Mouse (Mus musculus): ENCODE data around the gene Stub1.
A peak's percentile ranks its signal among the peaks of the same experiment; 100 is the strongest.

Gene Stub1

GRCm38 (mm10) chr17:25868601-25869191 lies 35.5 kb upstream of the Stub1 start, which contains the start of gene Mcrip2:
TSS of gene Mcrip2 (minus strand) at chr17:25868764.
- no peak for DNase-seq (ENCODE audit: low read depth, low spot score)

- DNase-seq (ENCODE audit: low read depth, low spot score): no peak
These were observed 34.8 kb upstream of the Stub1 start for GRCm38 (mm10) chr17:25867836-25868600.

GRCm38 (mm10) chr17:25867509-25867835 lies 34.3 kb upstream of the Stub1 start:
- DNase-seq (ENCODE audit: low read depth, low spot score): no peak

GRCm38 (mm10) chr17:25866172-25866571 lies 33.0 kb upstream of the Stub1 start:
- no peak for DNase-seq (ENCODE audit: low read depth, low spot score)

GRCm38 (mm10) chr17:25865288-25865687 lies 32.1 kb upstream of the Stub1 start:
- no peak for DNase-seq (ENCODE audit: low read depth, low spot score)

- no peak for DNase-seq (ENCODE audit: low read depth, low spot score)
These were observed 31.1 kb upstream of the Stub1 start for GRCm38 (mm10) chr17:25864311-25864710.

GRCm38 (mm10) chr17:25863681-25864080 lies 30.5 kb upstream of the Stub1 start:
- no peak for DNase-seq (ENCODE audit: low read depth, low spot score)

- DNase-seq (ENCODE audit: low read depth, low spot score): no peak
These were observed 28.8 kb upstream of the Stub1 start for GRCm38 (mm10) chr17:25861704-25862612.

GRCm38 (mm10) chr17:25860832-25861703 lies 27.9 kb upstream of the Stub1 start, which contains the start of gene Wdr90:
TSS of gene Wdr90 (minus strand) at chr17:25861501.
- DNase-seq (ENCODE audit: low read depth, low spot score): peak; percentile 83

GRCm38 (mm10) chr17:25860229-25860628 lies 27.0 kb upstream of the Stub1 start:
- no peak for DNase-seq (ENCODE audit: low read depth, low spot score)

- peak; percentile 91 for DNase-seq (ENCODE audit: low read depth, low spot score)
These were observed 11.2 kb upstream of the Stub1 start, which contains the start of gene Rhot2 for GRCm38 (mm10) chr17:25844396-25844901. TSS of gene Rhot2 (minus strand) at chr17:25844851.

- no peak for DNase-seq (ENCODE audit: low read depth, low spot score)
These were observed 10.6 kb upstream of the Stub1 start for GRCm38 (mm10) chr17:25843636-25844395.

GRCm38 (mm10) chr17:25843122-25843521 lies 9.9 kb upstream of the Stub1 start:
- no peak for DNase-seq (ENCODE audit: low read depth, low spot score)

- DNase-seq (ENCODE audit: low read depth, low spot score): no peak
These were observed 9.3 kb upstream of the Stub1 start for GRCm38 (mm10) chr17:25842509-25842908.

- DNase-seq (ENCODE audit: low read depth, low spot score): no peak
These were observed 8.1 kb upstream of the Stub1 start, which contains the start of gene Gm20683 for GRCm38 (mm10) chr17:25841117-25841880. TSS of gene Gm20683 (minus strand) at chr17:25841763.

GRCm38 (mm10) chr17:25840519-25840918 lies 7.3 kb upstream of the Stub1 start:
- DNase-seq (ENCODE audit: low read depth, low spot score): no peak

GRCm38 (mm10) chr17:25839455-25840235 lies 6.4 kb upstream of the Stub1 start:
- DNase-seq (ENCODE audit: low read depth, low spot score): no peak

- no peak for DNase-seq (ENCODE audit: low read depth, low spot score)
These were observed 5.7 kb upstream of the Stub1 start for GRCm38 (mm10) chr17:25838904-25839303.

GRCm38 (mm10) chr17:25837533-25837932 lies 4.3 kb upstream of the Stub1 start:
- no peak for DNase-seq (ENCODE audit: low read depth, low spot score)
